Mouse (Mus musculus): ENCODE measurements around the gene C5ar2.
"Not testable (repeated sequence)": the region's sequence is repeated elsewhere in the genome, so short reads cannot be mapped to it uniquely, and the experiment has no call there.

Gene C5ar2

DNA sequence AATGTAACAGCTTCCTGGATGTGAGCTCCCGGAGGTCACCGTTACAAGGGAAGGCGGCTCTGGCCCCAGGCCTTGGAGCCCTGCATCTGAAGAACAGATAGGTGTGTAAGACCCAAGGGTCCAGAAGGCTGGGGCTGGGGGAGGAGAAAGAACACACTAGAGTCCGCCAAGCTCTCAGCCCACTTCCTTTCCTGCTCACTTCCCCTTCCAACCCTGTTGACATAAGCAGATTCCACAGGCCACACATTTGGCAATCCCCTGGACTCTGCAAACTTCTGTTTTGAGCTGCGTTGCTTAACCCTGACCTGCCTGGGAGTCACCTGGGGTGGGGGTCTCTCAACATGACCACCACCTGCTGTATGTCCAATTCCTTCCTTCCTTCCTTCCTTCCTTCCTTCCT, at the start of gene C5ar2:
C5ar2 (minus strand) TSS at position 88 of the 400 bp plus-strand sequence.
- in situ Hi-C loops (cut with MboI): no loop called here

DNA sequence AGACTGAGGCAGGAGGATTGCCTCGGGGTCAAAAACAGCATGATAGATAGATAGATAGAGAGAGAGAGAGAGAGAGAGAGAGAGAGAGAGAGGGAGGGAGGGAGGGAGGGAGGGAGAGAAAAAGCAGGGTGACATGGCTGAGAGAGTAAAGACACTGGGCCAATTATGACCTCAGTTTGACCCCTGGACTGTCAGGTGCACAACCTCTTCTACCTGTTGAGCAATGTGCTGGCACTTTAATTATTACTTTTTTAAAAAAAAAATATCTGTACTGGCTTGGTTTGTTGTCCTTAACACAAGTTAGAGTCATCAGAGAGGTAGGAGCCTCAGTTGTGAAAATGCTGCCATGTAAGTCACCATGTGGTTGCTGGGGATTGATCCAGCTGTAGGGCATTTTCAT, 43.8 kb upstream of the C5ar2 start:
- in situ Hi-C loops (cut with MboI): loop anchor here (5.0 kb wide), 1 partner anchor 35 kb away; no protein-coding TSS in a partner anchor

DNA sequence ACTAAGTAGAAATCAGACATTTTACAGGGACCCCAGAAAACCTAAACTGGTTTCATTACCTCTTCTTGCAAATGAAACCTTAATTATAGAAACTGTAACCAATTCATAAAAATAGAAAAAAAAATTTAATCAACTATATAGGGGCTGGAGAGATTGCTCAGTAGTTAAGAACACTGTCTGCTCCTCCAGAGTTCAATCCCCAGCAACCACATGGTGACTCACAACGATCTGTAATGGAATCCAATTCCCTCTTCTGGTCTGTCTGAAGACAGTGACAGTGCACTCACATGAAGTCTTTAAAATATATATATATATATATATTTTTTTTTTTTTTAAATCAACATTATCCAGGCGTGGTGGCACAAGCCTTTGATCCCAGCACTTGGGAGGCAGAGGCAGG, 43.1 kb upstream of the C5ar2 start:
- in situ Hi-C loops (cut with MboI): loop anchor here (5.0 kb wide), 1 partner anchor 35 kb away; no protein-coding TSS in a partner anchor

DNA sequence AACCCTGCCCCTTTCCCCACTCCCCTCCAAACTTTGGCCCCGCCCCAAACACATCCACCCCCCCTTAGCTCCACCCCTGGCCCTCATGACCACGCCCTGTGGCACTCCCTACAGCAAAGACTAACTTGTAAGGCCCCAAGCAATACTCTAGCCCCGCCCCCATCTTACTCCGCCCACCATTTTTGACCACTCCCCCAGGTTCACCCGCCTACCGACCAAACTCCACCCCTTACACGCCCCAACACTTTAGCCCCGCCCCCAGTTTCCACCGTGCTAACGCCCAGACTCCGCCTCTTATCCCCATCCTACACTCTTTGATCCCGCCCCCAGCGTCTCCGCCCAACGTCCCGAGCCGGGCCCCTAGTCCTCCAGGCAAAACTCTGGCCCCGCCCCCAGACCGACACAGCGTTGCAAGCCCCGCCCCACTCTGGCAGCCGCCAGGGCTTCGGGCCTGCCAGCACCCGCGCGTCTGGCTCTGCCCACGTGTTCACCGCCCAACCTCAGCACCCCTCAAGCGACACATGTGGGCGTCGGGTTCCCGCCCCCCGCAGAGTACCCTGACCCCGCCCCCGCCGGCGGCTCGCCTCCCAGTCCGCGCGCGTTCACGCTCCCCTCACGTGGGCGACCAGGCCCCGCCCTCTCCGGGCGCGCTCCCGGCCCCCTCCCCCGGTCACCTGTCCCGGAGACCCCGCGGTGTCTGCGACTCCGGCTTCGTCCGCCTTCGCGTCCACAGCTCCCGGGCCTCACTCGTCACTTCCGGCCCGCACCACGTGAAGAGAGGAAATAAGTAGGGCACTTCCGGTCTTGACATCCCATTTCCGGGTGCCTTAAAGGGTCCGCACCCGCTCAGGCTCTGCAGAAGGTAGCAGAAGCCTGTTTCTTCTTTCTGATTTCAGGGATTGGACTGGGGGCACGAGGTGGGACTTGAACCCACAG, 42.3 kb upstream of the C5ar2 start, which contains the start of gene Ccdc9:
Ccdc9 (minus strand) TSS at position 770 of the 936 bp plus-strand sequence.
- in situ Hi-C loops (cut with MboI): loop anchor here (5.0 kb wide), 1 partner anchor 36 kb away; no protein-coding TSS in a partner anchor

DNA sequence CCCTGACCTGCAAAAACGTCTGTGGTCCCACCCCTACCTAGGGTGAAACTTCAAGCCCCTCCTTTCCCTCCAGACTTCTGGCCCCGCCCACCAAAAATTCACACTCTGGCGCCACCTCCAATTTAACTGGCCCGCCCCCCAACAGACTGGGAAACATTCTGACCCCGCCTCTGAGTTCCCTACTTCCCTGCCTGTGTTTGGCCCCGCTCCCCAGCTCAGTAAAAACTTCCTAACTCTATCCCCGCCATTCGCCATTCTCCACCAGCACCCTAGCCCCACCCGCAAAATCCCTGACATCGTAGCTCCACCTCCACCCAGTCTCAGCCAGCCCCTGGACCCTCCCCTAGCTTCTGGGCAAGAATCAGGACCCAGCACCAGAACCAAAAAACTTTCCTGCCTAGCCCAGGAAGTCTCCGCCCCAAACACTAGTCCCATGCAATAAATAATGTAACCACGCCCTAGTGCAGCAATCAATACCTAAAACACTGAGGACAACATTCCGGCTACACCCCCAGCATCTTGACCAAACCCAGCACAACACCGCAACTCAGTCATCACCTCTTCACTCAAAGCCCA, 41.6 kb upstream of the C5ar2 start:
- in situ Hi-C loops (cut with MboI): loop anchor here (5.0 kb wide), 1 partner anchor 37 kb away; no protein-coding TSS in a partner anchor

DNA sequence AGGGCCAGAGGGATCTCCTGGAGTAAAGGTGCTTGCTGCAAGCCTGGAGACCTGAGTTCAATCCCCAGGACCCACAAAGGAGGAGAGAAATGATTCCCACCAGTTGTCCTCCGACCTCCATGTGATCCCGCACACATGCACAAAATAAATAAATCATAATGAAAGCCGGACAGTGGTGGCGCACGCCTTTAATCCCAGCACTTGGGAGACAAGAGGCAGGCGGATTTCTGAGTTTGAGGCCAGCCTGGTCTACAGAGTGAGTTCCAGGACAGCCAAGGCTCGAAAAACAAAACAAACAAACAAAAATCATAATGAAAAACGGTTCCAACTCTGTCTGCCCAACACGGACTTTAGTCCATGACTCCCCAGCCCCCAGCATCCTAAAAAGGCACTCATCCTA, 41.0 kb upstream of the C5ar2 start:
- in situ Hi-C loops (cut with MboI): loop anchor here (5.0 kb wide), 1 partner anchor 37 kb away; no protein-coding TSS in a partner anchor

DNA sequence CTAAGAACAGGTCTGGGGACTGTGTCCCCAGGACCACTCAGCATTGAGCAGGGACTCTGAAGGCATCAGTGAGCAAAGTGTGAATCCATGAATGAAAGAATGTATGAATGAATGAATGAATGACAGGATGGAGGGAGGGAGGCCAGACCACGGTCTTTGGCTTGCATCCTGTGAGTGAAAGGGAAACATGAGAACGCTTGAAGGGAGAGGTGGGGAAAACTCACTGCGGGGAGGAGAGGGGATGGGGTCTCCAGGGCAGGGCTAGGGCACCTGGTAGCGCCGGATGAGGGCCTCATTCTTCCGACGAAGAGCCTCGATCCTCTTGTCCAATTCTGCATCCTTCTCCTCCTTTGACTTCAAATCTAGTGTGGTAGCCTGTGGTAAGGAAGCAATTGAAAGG, 40.0 kb upstream of the C5ar2 start:
- in situ Hi-C loops (cut with MboI): no loop called here

DNA sequence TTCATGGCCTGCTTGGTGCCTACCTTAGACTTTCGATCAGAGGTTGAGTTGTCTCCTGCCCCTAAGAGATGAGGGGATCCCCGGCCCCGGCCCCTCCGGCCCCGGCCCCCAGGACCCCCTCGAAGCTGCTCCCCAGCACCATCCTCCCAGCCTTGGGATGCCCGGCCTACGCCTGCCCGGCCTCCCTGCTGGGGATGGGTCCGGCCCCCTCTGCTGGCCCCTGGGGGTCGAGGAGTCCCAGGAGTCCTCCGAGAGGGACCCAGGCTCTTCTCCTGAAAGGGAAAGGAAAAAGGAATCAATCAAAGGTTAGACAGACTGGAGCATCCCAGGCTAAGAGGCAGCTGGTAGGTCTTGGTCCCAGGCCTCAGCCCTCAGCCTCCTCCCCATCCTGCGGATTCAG, 38.4 kb upstream of the C5ar2 start:
- in situ Hi-C loops (cut with MboI): no loop called here

DNA sequence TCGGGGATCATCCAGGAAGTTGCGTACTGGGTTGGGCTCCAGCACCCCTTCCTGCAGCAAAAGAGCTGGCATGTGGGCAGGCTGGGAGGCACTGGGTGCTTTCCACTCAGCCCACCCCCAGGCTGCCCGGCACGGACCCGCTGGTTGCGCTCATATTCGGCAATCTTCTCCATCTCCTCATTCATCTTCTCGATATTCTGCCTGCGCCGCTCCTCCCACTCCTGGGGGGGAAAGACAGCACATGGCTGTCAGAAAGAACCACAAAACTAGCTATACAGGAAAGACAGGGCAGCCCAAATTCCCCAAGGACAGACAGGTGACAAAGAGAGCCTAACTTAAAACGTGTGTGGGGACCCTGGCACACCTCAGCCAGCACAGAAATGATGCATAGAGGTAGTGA, 36.8 kb upstream of the C5ar2 start:
- in situ Hi-C loops (cut with MboI): no loop called here

DNA sequence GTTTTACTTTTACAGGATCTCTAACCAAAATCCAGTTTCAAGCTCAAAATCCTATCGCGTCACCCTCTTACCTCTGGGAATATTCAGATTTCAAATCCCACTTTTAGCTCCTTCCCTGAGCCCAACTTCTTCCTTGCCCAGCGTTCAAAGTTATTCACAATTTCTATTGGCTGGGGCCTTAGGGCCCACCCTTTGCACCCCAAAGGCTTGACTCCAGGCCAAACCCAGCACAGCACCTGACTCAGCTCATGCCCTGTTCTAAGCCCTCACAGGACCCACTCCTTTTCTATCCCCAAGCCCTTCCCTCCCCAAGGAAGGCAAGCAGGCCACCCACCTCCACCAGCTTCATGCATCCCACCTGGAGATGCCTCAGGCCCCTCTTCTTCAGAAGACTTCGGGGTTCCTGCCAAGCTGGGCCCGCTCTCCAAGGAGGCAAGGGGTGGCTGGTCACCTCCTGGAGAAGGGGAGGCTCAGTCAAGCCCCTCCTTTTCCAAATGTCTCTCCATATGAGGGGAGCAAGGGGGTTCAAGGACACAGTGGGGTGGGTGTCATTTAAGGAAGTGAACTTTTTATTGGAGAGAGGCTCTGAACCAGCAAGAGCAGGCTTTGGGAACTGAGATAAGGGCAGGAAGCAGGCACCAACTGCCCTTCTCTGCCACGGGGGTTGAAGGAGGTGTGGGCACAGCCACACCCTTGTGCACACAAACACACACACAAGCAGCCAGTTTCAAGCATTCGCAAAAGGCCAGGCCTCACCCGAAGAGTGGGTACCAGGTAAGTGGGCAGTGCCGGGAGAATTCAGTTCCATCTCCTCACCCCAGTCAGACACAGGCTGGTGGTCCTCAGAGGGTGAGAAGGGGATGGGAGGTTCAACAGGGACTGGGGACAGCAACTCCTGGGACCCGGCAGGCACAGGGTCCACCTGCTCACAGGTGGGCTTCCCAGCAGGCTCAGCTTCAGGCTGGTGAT, 31.3 kb upstream of the C5ar2 start:
- in situ Hi-C loops (cut with MboI): no loop called here

DNA sequence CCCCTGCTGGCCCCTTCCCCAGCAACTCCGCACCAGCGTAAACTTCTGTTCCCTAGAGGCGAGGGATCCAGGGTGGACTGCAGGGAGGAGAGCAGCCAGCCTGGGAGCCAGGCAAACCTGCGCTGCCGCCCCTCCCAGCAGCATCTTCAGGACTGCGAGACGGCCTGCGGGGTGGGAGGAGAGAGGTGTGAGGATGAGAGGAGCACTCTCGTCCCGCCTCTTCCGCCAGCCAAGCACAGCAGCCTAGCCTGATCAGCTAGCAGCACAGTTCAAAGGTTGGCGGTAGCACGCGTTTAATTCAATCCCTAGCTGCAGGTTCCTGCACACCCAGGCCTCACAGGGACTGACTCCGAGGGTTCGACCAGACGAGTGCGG, 29.8 kb upstream of the C5ar2 start:
- in situ Hi-C loops (cut with MboI): no loop called here

DNA sequence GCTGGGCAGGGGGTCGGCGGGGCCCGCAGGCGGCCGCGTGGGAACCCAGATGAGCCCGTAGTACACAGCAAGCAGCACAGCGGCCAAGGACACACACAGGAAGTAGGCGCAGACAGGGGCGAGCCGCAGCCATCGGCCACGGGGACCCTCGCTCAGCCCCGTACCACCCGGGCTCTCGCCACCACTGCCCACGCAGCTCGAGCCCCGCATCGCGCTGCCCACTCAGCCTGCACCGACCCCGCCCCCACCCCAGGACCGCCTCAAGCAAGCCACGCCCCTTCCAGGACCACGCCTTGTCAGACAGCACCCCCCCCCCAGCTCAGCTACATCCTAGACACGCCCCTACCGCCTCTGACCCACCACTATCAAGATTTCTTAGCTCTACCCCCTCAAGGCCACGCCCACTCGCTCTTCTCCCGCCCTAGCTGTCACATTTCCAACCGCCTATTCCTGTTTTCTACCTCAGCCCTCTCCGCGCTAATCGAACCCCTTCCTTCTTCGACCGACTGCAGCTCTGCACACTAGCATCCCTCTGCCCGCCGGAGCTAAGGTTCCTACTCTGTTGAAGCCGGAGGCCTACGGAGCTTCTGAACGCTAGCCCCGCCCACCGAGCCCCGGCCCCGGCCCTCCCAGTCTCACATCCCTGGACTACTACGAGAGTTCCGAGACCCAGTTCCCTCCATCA, 29.3 kb upstream of the C5ar2 start, which contains the start of gene Inafm1:
Inafm1 (minus strand) TSS at position 537 of the 685 bp plus-strand sequence.
- in situ Hi-C loops (cut with MboI): no loop called here

DNA sequence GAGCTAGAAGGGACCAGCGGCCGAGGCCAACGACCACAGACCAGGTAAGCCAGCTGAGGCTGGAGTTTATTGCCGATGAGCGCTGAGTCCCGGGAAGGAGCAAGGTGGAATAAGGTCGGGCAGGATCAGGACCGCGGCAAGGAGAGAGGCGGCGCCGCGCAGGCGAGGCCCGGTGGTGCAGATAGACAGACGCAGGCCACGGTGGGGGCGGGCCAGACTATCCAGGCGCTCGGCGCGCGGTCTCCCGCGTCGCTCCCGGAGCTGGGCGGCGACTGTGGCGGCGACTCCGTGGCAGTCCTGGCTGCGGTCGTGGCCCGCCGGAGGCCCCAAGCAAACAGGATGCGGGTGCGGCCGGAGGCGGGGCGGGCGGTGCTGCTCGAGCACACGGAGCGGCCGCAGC, 28.7 kb upstream of the C5ar2 start:
- in situ Hi-C loops (cut with MboI): no loop called here

DNA sequence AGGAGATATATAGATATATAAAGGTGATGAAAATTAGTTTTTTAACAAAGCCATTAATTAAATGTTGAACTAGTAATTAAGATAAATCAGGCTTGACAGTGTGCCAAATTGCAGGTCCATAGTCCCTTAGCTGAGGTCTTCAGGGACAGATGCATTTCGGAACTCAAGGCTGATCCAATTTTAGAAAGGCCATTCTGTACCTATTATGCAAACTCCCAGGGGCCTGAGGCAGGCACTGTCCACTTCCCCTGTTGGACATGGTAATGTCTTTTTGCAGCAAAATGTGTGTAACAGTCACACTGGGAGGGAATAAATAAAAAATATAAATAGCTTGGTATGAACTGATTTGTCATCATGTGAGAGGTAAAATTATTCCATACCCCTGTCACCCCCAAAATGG, 27.2 kb upstream of the C5ar2 start:
- in situ Hi-C loops (cut with MboI): no loop called here

DNA sequence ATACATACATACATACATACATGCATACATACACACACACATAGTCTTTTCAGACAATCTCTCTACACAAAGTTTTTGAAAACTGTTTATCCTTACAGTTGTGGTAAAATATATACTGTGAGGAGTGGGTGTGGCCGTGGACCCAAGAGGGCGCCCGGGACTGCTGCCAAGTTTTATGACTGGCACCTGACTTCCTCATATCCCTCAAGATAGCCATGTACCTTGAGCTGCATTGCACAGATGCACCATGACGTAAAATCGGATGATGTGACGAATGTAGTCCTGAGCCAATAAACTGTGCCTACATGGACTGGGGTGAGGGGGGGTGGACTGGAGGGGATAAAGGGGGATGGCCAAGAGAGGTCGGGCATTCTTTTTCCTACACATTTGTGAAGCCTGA, 22.6 kb upstream of the C5ar2 start:
- in situ Hi-C loops (cut with MboI): not testable (repeated sequence)

DNA sequence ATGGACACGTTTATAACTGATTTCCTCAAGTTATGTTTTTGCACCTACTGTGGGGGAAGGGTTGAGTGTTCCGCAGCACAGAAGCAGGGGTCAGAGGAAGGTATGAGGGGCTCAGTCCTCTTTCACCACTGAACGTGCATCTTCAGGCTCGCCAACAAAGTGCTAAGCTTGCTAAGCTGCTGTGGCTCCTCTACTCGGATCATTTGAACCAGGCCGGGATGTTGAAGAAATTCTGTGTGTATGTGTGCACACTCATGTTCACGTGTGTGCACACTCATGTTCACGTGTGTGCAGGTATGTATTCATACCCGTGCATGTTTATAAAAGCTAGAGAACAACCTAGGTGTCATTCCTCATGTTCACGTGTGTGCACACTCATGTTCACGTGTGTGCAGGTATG, 21.9 kb upstream of the C5ar2 start:
- in situ Hi-C loops (cut with MboI): no loop called here

DNA sequence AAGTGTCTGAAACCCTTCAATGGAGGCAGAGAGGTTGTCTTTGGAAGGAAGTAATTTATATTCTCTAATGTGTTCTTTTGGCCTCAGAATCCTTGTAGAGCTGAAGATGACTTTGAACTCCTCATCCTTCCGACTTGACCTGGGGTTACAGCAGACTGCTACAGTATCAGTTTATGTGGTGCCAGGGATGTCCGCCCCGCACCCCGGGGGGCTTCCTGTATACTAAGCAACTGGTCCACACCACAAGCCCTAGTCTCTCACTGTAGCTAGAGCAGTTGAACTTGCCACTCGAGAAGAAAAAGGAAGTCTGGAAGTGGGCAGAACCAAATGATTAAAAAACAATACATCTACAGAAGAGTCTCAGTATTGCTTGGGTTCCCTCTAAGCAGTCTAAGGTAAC, 19.9 kb upstream of the C5ar2 start:
- in situ Hi-C loops (cut with MboI): no loop called here

DNA sequence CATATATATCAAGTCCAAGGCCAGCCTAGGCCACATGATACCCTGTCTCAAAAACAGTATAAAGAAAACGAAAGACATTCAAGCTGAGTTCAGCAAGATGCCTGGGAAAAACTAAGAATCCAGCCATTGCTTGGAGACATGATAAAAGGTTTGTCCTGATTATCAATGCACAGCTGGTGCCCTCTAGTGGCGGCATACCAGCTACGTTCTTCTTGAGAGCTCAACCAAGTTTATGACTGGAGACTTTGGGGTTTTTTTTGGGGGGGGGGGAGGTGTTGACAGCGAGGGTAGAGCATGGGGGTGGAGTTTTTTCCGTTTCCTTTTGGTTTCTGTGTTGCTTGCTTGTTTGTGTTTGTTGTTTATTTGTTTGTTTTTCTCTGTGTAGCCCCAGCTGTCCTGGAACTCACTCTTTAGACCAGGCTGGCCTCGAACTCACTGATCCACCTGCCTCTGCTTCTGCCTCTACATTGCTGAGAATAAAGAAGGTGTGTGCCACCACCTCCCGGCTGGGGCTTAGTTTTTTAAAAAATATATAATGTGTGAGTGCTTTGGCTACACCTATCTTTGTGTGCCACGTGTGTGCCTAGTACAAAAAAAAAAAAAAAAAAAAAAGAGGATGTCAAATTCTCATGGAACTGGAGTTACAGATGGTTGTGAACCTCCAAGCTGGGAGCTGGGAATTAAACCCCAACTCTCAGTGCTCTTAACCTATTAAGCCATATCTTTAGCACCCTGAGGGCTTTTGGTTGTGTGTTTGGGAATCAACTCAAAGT, 19.2 kb upstream of the C5ar2 start:
- in situ Hi-C loops (cut with MboI): no loop called here

DNA sequence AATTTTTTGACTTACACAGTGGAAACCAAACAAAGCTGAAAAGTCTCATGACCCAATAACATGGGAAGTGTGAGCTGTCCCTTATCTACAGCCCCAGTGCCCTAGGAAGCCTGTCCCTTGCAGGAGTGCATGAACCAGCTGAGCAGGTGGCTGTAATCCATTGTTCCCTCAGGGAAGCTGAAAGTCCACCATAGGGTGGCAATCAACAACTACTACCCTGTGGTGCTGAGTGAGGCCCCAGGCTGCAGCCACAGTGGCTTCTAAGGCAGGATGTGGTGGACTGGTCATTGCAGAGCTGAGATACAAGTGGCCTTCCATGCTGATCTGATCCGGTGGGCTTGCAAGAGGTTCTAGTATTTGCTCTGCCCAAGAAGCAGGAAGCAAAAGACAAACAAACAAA, 17.1 kb upstream of the C5ar2 start:
- in situ Hi-C loops (cut with MboI): no loop called here

DNA sequence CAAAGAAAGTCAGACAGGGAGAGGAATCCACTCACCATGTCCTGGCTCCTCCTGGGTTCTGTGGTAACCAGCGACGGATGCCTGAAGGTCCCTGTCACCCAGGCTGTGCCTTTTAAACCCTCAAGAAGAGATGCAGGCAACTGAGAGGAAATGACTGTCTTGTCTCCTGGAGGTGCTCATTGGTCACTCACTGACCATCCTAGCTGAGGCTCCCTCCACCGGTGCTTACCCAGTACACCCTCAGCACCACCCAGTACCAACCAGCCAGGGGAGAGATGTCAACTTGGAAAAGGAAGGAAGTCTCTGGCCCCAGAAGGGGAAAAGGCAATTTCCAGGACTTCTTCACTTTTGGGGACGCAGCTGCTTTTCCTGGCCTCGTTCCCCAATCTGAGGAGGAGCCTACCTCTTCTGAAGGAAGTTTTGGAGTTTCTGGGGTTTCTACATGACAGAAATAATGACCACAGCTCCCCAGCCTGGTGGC, 15.2 kb upstream of the C5ar2 start, which contains the start of gene C5ar1:
C5ar1 (minus strand) TSS at position 431 of the 481 bp plus-strand sequence.
- in situ Hi-C loops (cut with MboI): loop anchor here (5.0 kb wide), 1 partner anchor 67 kb away; no protein-coding TSS in a partner anchor
